Mouse (Mus musculus): ENCODE measurements at regions not wholly inside any gene's neighbourhood (a gene's known extent, or its start where the extent isn't known, plus 50 kb on each side); places are given as distances from the start of the nearest gene placed in this dataset.

DNA sequence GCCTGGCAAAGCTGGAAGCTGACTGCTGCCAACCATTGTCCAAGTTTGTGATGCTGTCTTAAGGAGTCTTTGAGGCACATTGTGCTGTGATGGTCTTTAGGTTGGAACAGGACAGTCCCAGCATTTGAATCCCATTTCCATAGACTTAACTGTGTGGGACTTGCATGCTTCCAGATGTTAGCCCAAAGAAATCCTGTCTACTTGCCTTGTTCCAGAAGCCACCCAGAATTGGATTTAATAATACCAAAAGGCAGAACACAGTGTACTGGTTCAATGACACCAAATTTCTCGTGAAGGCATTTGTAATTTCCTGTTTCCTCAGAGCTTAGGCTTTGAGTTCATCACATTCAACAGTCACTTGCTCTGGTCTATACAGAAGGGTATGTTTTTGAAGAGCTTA, 444.9 kb upstream of the Slc30a5 start:
- DNase-seq, result no peak

DNA sequence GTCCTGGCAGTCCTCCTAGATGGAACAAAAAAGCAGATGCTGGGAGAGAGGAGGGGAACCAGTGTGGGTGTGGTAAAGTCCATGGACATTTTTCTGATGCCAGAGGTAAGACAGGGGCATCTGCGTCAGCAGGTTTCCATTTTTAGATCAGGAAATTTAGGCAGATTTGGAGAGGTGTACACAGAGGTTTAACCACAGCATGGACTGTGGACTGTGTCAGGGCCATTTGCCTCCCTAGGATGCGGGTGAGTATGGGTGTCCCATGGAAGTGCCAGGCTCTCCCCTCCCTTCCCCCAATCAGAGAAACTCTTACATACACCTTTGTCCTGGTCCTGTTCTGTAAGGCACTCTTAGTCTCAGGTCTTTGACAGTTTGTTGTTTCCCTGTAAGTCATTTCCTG, 443.5 kb upstream of the Slc30a5 start:
- no peak for DNase-seq

DNA sequence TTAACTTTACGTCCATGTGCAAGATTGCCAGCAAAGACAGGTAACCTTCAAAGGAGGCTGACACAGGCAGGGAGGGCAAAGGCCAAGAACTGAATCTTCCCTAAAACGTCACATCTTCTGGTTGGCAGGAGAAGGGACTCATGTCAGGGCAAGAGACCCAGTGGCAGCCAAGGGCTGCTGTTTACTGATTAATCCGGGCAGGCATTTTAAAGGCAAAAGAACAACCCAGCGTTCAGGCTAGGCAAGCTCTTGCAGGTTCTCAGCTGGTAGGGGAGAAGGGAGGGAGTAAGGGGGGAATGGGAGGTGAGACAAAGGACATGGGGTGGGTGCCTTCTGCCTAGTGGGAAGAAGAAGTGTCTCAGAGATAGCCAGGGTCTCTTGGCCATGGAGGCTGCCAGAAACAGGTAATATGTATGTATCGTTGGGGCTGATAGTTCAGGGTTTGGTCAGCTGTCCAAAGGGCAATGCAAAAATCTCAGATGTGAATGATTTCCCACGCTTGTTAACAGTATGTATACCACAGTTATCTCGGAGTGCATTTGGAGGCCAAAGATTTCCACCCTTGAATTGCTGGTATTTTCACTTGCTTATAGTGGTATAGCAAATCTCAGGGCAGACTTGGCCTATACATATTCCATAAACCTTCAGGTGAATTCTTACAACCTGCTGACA, 441.4 kb upstream of the Slc30a5 start:
- no peak for DNase-seq

DNA sequence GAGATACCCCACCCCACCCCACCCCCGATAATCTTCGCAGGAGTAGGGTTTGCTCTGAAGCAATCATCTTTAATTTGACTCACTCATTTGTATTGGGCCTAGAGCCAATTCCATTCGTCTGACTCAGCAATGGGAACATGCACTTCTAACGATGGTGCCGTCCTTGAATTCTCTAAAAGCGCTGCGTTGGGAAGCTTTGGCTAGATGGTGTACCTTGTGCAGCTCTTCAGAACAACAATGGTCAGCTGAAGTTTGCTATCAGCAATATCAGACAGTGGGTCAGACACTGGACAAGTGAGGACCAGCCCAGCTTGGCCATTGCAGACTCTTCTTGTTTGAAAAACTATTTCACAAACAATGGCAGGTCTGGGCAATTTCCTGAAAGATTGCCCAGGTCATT, 440.1 kb upstream of the Slc30a5 start:
- no peak for DNase-seq

DNA sequence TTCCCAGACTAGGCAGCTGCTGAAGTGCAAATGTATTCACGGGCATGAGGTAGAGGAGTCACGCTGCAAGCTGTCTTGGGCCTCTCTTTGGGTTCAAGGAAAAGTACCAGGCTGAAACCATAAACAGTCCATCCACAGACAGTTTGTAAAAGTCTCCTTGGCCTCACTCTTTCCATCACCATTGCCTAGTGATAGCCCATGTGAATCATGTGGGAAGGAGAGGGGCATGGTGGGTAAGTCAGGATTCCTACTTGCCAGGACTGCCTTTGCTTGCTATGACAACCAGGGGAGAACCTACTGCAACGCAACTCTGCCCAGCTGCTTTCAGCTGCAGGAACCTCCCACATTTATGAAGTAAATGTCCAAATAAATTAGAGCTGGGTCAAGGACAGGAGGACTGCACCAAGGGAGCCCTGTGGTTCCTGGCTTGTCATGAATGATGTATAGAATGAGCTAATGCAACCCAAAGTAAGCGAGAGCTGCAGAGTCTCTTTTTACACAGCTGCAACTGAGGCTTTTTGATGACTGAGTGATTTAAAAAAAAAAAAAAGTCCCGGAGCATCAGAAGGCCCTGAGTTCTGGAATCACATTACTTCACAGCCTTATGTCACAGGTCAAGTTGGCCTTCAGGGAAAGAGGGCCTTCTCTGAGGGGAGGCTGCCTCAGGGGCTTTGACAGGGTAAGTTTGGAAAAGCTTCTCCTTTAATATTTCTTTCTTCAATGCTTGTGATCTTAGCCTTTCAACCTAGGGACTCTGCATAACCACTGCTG, 420.7 kb upstream of the Slc30a5 start:
- no peak for DNase-seq

DNA sequence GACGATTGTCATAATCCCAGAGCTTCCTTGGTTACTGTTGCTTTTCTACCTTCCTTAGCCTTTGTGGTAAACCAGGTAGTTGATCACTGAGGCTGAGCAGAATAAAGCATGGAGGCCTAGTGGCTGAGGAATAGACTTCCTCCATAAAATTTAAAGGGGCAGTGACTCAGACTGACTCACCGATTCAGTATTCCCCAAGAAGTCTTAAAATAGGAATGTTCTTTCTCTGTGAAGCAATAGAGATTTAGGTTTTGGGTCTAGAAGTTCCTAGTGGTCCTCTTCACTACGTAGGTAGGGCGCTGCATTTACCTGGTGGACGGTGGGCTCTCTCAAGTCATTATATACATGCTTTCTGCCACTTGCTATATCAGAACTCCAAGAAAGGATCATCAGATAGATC, 416.1 kb upstream of the Slc30a5 start:
- DNase-seq, result no peak

DNA sequence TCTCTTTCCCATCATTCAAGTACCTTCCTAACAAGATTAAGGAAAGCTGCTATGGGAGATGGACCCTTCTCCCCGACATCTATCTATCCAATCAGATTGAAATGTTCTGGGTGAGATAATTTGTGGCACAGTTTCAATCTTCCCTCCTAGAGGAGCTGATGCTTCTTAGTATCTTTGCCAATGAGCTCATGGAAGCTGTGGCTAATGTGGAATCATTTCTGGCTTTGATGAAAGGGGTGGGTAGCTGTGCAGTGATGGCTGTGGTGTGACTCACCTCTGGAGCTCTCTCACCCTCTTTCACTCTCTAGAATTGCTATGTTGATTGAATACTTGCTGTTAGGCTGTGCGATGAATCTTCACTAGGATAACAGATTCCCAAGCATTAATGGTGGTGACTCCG, 411.1 kb upstream of the Slc30a5 start:
- DNase-seq, result no peak

DNA sequence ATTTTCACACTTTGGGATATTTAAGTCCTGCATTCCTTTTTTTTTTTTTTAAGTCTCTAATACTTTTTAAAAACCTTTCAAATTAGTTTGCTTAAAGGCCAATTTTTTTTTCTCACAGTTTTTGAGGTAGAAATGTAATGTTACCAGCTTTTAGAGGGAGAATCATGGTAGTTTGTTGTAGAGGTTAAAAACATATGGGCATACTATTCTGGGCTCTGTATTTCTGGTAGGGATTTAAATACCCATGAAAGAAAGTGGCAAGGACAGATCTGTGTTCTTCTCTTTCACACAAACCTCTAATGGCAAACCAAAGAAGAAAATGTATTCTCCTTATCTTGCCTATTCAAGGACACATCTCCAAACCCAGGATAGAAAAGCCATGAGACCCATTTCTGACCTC, 405.6 kb upstream of the Slc30a5 start:
- DNase-seq, result no peak

DNA sequence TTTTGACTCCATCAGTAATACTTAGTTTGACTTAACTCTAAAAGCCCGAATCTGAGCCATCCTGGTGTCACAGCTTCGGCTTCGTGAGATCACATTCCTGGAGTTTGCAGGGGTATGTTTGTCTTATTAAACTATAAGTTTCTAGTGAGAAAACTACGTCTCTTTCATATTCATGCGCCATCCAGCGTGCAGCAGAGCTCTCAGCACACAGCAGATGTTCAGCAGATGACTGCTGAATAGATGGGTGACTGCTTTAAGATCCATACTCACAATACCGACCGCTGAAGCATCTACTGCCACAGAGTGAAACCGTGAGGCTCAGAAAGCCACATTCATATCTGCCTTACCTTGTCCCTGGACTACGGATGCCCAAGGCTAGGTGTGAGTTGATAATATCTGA, 403.8 kb upstream of the Slc30a5 start:
- DNase-seq, result no peak

DNA sequence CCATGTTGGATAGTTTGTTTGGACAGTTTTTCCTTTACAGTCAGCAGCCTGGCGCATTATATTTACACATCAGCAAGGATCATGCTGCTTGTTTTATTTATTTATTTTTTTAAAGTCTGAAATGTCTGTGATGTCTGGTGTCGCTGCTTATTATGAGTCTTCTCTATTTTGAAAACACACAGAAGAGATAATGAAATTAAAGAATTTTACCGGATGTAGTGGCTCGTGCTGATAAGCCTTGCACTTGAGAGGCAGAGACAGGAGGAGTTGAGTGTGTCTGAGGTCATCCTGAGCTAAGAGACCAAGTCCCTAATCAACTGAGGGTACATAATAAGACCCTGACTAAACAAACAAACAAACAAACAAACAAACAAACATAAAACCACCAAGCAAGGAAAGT, 402.6 kb upstream of the Slc30a5 start:
- no peak for DNase-seq

DNA sequence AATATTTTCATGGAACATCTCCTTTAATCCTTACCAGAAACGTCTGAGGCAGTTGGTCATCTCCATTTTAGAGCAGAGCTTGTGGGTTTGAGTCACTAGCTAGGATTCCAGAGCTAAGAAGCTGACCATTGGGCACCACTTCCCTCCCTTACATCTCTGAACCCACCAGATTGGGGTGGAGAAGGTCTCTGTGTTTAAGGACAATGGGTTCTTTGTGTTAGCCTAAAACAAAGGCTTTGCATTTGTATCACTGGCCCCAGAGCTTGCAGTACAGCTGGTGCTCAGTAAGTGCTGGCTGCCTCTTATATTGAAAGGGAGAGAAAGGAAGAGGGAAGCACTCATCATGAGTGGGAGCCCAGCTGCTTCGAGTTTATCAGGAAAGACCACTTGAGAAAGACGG, 401.9 kb upstream of the Slc30a5 start:
- no peak for DNase-seq

DNA sequence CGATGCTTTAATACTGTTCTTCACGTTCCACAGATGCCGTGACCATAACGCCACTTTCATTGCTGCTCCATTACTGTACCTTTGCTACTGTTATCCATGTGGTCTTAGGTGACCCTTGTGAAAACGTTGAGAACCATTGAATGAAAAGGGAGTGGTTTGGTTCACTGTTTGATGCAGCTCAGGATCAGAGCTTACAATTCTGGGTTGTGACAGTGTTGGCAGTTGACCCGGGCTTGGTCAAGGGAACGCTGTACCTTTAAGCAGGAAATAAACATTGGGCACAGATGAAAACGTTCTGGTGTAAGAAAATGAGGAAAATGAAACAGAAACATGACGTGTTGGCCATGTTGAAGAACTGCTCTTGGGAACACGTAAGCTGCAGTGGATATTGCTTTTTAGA, 401.3 kb upstream of the Slc30a5 start:
- no peak for DNase-seq

DNA sequence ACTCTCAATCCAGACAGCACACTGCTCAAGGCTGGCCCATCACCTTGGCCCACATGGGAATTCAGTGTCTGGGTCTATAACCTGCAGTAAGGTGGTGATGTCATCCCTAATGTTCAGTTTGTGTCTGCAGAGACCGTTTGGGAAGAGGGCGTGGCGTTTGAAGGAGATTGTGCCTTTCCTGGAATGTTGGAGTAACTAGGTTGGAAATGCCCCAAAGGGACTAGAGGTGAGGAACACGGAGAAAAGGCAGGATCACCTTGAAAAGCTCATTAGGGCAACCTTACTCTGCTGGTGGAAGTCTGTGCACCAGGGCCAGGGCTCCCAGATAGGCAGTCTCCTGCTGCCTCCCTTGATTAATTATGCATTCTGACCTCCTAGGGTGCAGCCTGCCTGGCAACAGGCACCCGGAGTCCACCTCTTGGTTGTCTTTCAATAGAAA, 400.6 kb upstream of the Slc30a5 start:
- DNase-seq, result no peak

DNA sequence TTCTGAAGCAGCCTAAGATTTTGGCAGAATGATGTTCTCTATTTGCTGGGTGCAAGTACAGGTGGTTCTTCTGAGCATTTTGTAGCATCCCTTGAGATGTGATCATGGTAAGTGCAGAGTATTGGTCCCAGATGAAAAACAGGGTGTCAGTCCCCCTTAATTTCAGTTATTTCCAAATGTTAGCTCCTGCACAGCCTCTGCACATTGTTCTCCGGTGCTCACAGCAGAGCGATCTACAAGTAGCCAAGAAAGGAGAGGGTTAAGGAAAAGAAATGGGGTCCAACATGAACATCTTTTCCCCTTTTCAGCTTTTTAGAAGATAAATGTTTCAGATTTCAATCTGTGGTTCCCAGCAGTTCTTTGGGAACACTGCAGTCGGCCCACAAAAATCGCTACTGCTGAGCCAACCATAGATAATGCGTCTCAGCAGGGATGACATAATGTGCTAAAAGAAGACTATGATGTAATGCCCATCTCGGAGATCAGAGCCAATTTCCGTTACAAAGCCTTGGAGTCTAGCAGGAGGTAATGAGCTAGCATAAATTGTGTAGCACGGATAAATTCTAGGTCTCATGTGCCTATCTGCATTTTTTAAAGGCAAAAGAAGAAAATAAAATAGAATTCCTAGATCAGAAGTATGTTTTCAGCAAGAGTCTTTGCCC, 400.1 kb upstream of the Slc30a5 start:
- DNase-seq, result no peak

DNA sequence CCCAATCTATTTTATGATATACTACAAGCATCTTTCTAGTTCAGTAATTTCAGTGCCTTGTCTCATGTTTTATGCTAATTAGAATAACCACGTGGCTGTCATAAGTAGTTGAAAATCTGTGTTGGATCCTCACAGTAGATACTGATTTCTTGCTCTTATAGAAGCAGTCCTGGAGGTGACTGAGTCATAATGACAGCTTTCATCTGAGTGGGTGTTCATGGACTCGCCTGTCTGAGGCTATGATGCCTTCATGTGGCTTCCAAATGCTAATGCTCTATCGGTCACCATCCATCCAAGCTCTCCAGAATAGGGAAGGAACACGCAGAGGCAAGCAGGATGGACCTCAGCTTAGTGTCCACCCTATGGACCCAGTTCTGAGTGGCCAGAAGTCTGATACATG, 396.6 kb upstream of the Slc30a5 start:
- no peak for DNase-seq

DNA sequence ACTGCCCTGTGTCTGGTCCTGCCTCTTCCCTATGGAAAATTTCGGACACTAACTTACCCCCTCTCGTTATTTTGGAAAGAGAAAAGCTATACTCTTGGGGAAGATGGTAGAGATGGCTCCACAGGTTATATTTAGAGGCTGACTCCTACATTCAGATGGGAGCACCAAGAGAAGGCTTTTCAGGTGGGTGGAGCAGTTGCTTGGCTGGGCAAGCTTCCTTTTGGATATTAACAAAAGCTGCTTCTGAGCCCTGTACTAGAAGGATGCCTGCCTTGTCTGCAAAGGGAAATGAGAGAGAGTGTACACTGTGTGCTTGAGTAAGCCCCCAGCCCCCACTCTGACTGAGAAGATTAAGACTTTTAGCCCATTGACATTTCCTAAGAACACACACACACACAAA, 392.1 kb upstream of the Slc30a5 start:
- no peak for DNase-seq

DNA sequence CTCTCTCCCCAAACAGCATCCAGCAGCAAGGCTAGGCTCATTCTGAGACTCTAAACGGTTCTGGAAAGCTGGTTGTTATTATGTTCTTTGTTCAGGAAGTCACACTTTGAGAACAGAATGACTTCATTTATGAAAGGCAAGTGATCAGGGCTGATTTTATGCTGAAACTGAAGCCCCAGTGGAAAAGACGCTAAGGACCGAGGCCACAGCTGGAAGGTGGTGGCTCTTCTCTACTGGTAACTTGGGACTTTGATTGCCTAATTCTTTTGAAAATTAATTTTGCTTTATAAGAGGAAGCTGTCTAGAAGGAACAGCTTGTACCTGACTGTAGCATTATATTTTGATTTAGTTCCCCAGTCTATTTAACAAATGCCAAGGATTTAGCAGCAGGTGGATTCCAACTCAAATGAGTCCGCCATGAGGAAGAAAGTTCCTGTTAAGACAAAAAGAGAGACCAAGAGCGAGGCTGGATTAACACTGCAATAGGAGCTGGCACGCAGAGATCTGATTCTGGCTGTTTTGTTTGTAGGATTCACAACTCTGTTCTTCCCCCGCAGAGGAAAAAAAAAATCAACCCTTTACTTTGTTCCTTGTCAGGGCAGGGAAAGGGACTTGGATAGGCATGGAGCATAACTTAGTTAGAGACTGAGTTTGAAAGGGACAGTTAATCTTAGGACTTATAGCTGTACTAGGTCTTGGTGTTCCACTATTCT, 388.3 kb upstream of the Slc30a5 start:
- DNase-seq, result no peak

DNA sequence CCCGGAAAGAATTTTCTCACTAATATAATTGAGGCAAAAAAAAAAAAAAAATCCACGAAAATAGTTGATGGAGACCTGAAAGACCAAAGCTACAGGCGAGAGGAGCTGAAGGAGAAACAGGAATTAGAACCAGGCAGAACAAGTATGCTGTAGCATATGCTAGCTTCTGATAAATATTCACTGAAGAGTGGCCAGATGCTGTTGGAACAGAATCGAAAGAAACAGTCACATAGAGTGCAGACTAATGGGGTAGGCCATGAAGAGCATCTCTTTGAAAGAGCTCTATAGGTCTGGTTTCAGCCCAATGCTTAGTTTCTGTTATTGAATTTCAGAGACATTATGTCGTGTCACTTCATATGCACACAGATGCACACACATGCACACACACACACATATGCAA, 386.3 kb upstream of the Slc30a5 start:
- DNase-seq, result no peak

DNA sequence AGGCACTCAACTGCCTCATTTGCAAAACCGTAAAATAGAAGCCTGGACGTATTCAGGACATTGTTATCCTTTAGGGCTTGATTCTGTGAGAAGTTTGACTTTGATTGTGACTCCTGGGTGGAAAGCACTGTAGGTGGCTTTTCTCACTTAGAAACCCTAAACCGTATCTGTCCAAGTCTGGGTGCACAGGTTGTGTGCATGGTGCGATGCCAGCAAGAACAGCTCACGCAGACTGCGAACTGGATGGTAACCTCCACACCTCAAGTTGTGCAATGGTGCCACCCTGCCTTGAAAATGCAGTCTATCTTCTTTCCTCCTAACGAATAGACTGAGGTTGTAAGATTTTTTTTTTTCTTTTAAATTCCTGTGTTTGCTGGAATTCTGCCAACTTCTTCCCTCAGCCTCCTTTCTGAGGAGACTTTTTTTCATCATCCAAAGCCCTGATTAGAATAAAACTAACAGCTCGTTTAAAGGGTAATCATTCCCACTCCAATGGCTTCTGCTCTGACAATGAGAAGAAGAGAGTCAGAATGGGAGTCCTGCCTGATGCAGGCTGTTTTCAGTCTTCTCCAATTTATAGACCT, 383.8 kb upstream of the Slc30a5 start:
- no peak for DNase-seq

DNA sequence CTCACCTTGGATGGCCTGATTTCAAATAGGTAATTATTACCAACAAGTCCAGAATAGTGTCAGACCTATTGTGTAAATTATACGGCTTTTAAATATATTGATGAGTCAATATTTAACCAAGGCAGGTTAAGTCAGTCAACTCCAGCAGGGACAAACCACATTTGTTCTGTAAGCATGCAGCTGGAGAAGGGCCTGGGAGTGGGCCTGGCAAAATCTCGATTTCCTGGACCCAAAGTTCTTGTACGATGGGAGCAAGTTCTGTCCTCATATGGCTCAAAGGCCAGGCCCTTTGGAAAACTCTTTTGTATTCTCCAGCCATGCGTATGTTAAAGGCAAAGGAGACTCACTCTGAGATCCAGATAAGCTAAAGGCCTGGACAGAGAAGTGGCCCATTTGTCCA, 383.2 kb upstream of the Slc30a5 start:
- no peak for DNase-seq

DNA sequence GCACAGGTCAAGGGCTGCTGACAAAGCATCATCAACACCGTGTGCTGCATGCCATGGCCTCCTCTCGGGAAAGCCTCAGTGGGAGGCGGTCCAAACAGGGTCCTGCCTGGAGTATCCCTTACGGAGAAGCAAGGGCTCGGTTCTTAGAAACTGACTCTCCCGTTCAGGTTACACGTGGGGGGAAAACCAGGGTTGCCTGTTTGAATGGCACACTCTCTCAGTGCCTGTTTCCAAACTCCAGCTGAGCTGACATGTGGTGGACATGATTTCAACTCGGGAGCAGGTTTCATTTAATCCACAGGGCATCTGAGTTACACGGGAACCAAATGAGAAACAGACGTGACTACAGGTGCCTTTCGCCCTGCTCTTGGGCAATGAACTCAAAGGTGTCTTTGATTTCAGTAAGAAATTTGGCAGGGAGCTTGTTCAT, 382.6 kb upstream of the Slc30a5 start:
- DNase-seq, result no peak

DNA sequence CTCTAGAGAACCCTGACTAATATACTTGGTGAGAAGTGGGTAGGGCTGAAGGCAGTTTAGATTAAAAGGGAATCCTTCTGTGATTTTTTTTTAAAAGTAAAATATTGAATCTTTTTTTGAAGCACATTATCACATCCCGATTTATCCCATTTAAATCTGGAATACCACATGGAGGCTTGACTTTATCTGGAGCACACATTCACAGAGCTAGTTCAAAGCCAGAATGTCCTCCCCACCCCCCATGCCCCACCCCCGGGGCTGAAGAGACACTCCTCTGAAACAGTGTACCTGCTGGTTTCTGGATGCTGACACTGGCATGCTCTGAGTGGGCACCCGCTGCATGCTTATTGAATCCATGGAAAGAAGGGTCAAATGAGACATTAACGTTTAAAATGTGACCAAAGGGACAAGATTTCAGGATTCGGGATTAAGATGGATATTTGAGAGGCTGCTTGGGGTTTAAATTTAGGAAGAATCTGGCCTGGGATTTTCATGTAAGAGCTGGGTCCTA, 382.0 kb upstream of the Slc30a5 start:
- DNase-seq, result no peak

DNA sequence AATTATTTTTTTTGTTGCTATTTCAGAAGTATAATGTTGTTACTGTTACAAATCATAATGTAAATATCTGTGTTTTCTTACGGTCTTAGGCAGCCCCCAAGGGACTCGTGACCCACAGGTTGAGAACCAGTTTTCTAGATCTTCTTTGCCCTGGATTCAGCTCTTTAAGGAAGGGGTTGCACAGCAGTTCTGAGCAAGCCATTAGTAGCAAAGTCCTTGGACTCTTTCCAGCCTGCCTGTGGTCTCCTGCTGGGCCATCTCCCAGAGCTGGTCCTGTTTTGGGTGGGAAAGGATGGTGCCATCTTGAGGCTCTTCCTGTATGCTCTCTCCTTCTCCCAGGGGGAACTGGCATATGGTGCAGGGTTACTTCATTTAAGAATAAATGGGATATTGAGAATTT, 380.9 kb upstream of the Slc30a5 start:
- no peak for DNase-seq

All from right cerebral cortex, postnatal 4 days (tissue).